Mouse (Mus musculus): Measurements from ENCODE around the gene Stard13. TPM values are rescaled to one million over a fixed set of nuclear protein-coding genes. Genes with fewer than 3 reads are reported as not detected.

The Stard13 gene
- total and polyA plus RNA-seq, 3 experiments: not detected

DNA sequence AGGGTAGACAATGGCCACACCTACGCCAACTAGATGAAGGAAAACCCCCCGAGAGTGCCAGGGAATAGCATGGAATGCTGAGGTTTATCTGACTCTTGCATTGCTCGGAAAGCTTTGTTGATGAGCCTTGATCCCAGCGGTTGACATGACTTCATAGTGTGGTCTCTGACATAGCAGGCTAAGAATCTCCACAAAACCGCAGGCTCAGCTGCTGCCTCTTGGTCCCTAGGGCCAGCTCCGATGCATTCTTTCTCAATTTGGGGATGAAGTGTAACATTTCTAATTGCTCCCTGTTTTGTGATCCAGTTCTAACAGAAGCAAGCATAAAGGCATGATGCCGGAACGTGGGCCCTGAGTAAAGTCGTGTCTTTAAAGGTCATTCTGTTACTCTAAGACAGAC is 120.9 kb downstream of the Stard13 start:
- Histone ChIP-seq H3K9ac (ENCODE audit: control insufficient read depth, low read depth, low read length, poor library complexity, severe bottlenecking) (no peak overlapping the region), H3K4me3 (ENCODE audit: control insufficient read depth in 1 of 2, insufficient read depth in 1 of 2, low read depth in 2 of 2, low read length in 2 of 2) (no peak overlapping the region), H3K79me2 (ENCODE audit: control insufficient read depth, insufficient read depth, low read length, poor library complexity) (no peaks in the 10 kb centered on the region), H3K27ac (ENCODE audit: control insufficient read depth, low read depth, low read length) (no peak overlapping the region), H3K4me1 (ENCODE audit: control insufficient read depth in 1 of 2, insufficient read depth in 2 of 2, low read length in 2 of 2) (no peaks in the 10 kb centered on the region), H3K27me3 (ENCODE audit: control insufficient read depth in 1 of 2, insufficient read depth in 2 of 2, low read length in 2 of 2) (no peaks in the 10 kb centered on the region), H3K9me3 (replicated peaks; ENCODE audit: insufficient read depth, low read length) (no peaks in the 10 kb centered on the region), H3K36me3 (ENCODE audit: control insufficient read depth in 1 of 2, insufficient read depth in 2 of 2, low read length in 2 of 2) (no peaks in the 10 kb centered on the region)
- TF ChIP-seq CHD1 (IDR thresholded peaks at IDR 0.05; ENCODE audit: low read depth, low read length): no peak
- no peak for TF ChIP-seq MAZ (IDR thresholded peaks at IDR 0.05; ENCODE audit: low read depth, low read length)
- no peak for TF ChIP-seq BHLHE40 (IDR thresholded peaks at IDR 0.05; ENCODE audit: borderline replicate concordance, low read depth, low read length)
- DNase-seq (ENCODE audit: low read depth, low spot score): no peak

DNA sequence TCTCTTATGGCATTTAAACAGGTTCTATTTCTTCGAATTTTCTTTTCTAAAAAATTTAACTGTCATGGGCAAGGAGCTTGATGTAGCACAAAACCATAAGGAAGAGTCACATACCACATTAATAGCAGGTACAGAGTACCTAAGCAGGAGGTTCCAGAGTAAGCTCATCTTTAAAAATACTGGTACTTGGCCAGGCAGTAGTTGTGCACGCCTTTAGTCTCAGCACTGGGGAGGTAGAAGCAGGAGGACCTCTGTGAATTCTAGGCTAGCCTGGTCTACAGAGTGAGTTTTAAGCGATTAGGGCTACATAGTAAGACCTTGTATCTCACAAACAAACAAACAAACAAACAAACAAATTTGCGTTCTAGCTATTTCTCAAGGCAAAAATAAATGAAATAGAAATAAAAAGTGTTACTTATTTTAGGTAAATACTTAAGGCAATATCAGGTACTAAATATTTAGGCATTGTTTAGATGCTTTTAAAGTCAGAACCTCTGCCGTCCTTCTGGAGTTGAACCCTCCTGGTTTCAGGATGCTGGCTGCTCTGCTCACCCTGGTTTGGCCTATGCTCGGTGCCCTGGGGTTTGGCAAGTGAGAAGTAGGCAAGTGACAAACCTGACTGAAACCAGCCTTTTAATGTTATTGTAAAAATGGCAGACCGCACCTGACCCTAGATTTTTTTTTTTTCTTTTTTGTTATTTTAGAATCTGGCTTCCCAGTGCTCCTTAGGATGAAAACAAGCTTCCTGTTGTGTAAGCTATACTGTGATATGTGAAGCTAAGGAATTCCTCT is 122.4 kb downstream of the Stard13 start:
- Histone ChIP-seq H3K27ac (ENCODE audit: control insufficient read depth, low read depth, low read length) (no peak overlapping the region), H3K79me2 (ENCODE audit: control insufficient read depth, insufficient read depth, low read length, poor library complexity) (no peaks in the 10 kb centered on the region), H3K36me3 (ENCODE audit: control insufficient read depth in 1 of 2, insufficient read depth in 2 of 2, low read length in 2 of 2) (no peaks in the 10 kb centered on the region), H3K4me1 (ENCODE audit: control insufficient read depth in 1 of 2, insufficient read depth in 2 of 2, low read length in 2 of 2) (no peaks in the 10 kb centered on the region), H3K9ac (ENCODE audit: control insufficient read depth, low read depth, low read length, poor library complexity, severe bottlenecking) (no peak overlapping the region), H3K4me3 (ENCODE audit: control insufficient read depth in 1 of 2, insufficient read depth in 1 of 2, low read depth in 2 of 2, low read length in 2 of 2) (no peak overlapping the region), H3K27me3 (ENCODE audit: control insufficient read depth in 1 of 2, insufficient read depth in 2 of 2, low read length in 2 of 2) (no peaks in the 10 kb centered on the region), H3K9me3 (replicated peaks; ENCODE audit: insufficient read depth, low read length) (no peaks in the 10 kb centered on the region)
- TF ChIP-seq MAX (IDR thresholded peaks at IDR 0.05; ENCODE audit: low read length) (no peak), MYC (IDR thresholded peaks at IDR 0.05; ENCODE audit: low read depth, low read length) (no peak), TCF12 (IDR thresholded peaks at IDR 0.05; ENCODE audit: low read depth, low read length) (no peak), GABPA (IDR thresholded peaks at IDR 0.05; ENCODE audit: low read depth, low read length) (no peak)
- DNase-seq (ENCODE audit: low read depth, low spot score): no peak

DNA sequence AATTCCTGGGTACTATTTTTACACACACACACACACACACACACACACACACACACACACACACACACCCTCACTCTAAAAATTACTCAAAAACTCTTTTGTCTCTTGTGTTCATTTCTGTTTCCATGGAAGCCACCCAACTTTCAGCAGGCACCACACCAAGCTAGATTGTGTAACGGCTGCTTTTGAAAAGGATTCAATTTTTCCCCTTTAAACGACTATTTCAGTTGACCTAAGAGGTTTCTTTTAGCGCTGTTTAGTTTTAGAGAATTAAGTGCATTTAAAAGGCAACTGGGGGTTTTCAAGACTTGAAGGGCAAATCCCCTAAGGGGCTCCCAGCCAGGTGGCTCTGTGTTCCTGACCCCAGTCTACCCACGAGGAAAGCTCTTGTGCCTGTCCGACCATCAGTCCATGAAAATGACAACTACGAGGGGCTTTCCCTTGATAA is 123.2 kb downstream of the Stard13 start:
- Histone ChIP-seq H3K4me3 (ENCODE audit: control insufficient read depth in 1 of 2, insufficient read depth in 1 of 2, low read depth in 2 of 2, low read length in 2 of 2) (no peak overlapping the region), H3K27ac (ENCODE audit: control insufficient read depth, low read depth, low read length) (no peak overlapping the region), H3K9ac (ENCODE audit: control insufficient read depth, low read depth, low read length, poor library complexity, severe bottlenecking) (no peak overlapping the region), H3K36me3 (ENCODE audit: control insufficient read depth in 1 of 2, insufficient read depth in 2 of 2, low read length in 2 of 2) (no peaks in the 10 kb centered on the region), H3K27me3 (ENCODE audit: control insufficient read depth in 1 of 2, insufficient read depth in 2 of 2, low read length in 2 of 2) (no peaks in the 10 kb centered on the region), H3K79me2 (ENCODE audit: control insufficient read depth, insufficient read depth, low read length, poor library complexity) (no peaks in the 10 kb centered on the region), H3K9me3 (replicated peaks; ENCODE audit: insufficient read depth, low read length) (no peaks in the 10 kb centered on the region), H3K4me1 (ENCODE audit: control insufficient read depth in 1 of 2, insufficient read depth in 2 of 2, low read length in 2 of 2) (no peaks in the 10 kb centered on the region)
- TF ChIP-seq POLR2A (IDR thresholded peaks at IDR 0.05; ENCODE audit: control insufficient read depth in 1 of 2, insufficient read depth in 1 of 2, low read depth in 1 of 2, low read length in 2 of 2, poor library complexity in 1 of 2) (no peak), POLR2AphosphoS2 (IDR thresholded peaks at IDR 0.05; ENCODE audit: low read length) (no peak), ZNF384 (IDR thresholded peaks at IDR 0.05; ENCODE audit: low read depth, low read length) (no peak)
- no peak for DNase-seq (ENCODE audit: low read depth, low spot score)

Data from MEL (cell line).